Mouse (Mus musculus) cerebellum, adult 9-10 months (tissue): ENCODE results near the gene Kprp.
"Not testable (repeated sequence)": the region's sequence is repeated elsewhere in the genome, so short reads cannot be mapped to it uniquely, and the experiment has no call there.

Source experiments
- DNase-seq: peaks from one replicate; pipeline ENCODE4 v3.0.0; 2022

Gene Kprp

GRCm38 (mm10) chr3:92827108-92827507 is at the start of gene Kprp:
Gene Kprp, minus strand, starts transcription at chr3:92827247.
- no peak for DNase-seq

- DNase-seq, result no peak
Measured at GRCm38 (mm10) chr3:92874180-92874579, 47.1 kb upstream of the Kprp start.

- no peak for DNase-seq
Measured at GRCm38 (mm10) chr3:92870116-92870515, 43.1 kb upstream of the Kprp start, which contains the start of gene 2310050C09Rik. Gene 2310050C09Rik, minus strand, starts transcription at chr3:92870216.

- no peak for DNase-seq
Measured at GRCm38 (mm10) chr3:92851186-92851585, 24.1 kb upstream of the Kprp start, which contains the start of gene Lce1l. Gene Lce1l, minus strand, starts transcription at chr3:92851286.

- no peak for DNase-seq
Measured at GRCm38 (mm10) chr3:92825808-92826207, 1.2 kb downstream of the Kprp start.

GRCm38 (mm10) chr3:92816036-92816435 is 11.0 kb downstream of the Kprp start:
- not testable (repeated sequence) for DNase-seq

GRCm38 (mm10) chr3:92815581-92815980 is 11.5 kb downstream of the Kprp start:
- no peak for DNase-seq

GRCm38 (mm10) chr3:92807791-92808190 is 19.3 kb downstream of the Kprp start, which contains the start of gene Lce1k:
Gene Lce1k, minus strand, starts transcription at chr3:92807891.
- DNase-seq, result no peak

- no peak for DNase-seq
Measured at GRCm38 (mm10) chr3:92790414-92790813, 36.6 kb downstream of the Kprp start, which contains the start of gene Lce1j. Gene Lce1j, minus strand, starts transcription at chr3:92790514.

- DNase-seq, result no peak
Measured at GRCm38 (mm10) chr3:92778799-92779198, 48.2 kb downstream of the Kprp start, which contains the start of gene Lce1i. Gene Lce1i, minus strand, starts transcription at chr3:92778899.
